Mouse (Mus musculus): ENCODE measurements at regions not wholly inside any gene's neighbourhood (a gene's known extent, or its start where the extent isn't known, plus 50 kb on each side); places are given as distances from the start of the nearest gene placed in this dataset.

GRCm38 (mm10) chr16:73835715-73836440, 575.7 kb downstream of the Robo2 start:
- Histone ChIP-seq H3K27ac (ENCODE audit: low read length) (no peak overlapping the region), H3K4me3 (replicated peaks; ENCODE audit: low read length) (no peak overlapping the region), H3K4me2 (ENCODE audit: low read depth, low read length) (no peak overlapping the region), H3K36me3 (ENCODE audit: control insufficient read depth, insufficient read depth, low read length) (no peaks in the 10 kb centered on the region), H3K27me3 (ENCODE audit: control insufficient read depth, insufficient read depth, low read length) (no peaks in the 10 kb centered on the region), H3K4me1 (ENCODE audit: control insufficient read depth, insufficient read depth, low read length) (no peaks in the 10 kb centered on the region), H3K9ac (ENCODE audit: low read length) (no peak overlapping the region), H3K9me3 (replicated peaks; ENCODE audit: control insufficient read depth, low read length) (no peaks in the 10 kb centered on the region)
- ATAC-seq (ENCODE audit: insufficient read depth, low FRiP score), result no peak
- 55% methylated on average over 19 of the region's 19 CpGs for WGBS

GRCm38 (mm10) chr16:73821387-73822338, 590.0 kb downstream of the Robo2 start:
- WGBS, result 45% methylated on average over 10 of the region's 10 CpGs
- no peak for ATAC-seq (ENCODE audit: insufficient read depth, low FRiP score)
- no peak overlapping the region for H3K4me3 ChIP-seq (replicated peaks; ENCODE audit: low read length)

GRCm38 (mm10) chr16:73804572-73804971, 607.1 kb downstream of the Robo2 start:
- Histone ChIP-seq H3K9ac (ENCODE audit: low read length) (no peak overlapping the region), H3K36me3 (ENCODE audit: control insufficient read depth, insufficient read depth, low read length) (no peaks in the 10 kb centered on the region), H3K27ac (ENCODE audit: low read length) (no peak overlapping the region), H3K4me2 (ENCODE audit: low read depth, low read length) (no peak overlapping the region), H3K4me1 (ENCODE audit: control insufficient read depth, insufficient read depth, low read length) (no peaks in the 10 kb centered on the region), H3K4me3 (replicated peaks; ENCODE audit: low read length) (no peak overlapping the region), H3K9me3 (replicated peaks; ENCODE audit: control insufficient read depth, low read length) (no peaks in the 10 kb centered on the region), H3K27me3 (ENCODE audit: control insufficient read depth, insufficient read depth, low read length) (no peaks in the 10 kb centered on the region)
- no peak for ATAC-seq (ENCODE audit: insufficient read depth, low FRiP score)
- WGBS, result 70% methylated on average over 3 of the region's 3 CpGs

More at GRCm38 (mm10) chr16:73821387-73822338, 590.0 kb downstream of the Robo2 start:
- H3K36me3 ChIP-seq (ENCODE audit: control insufficient read depth, insufficient read depth, low read length), result no peaks in the 10 kb centered on the region
- no peak overlapping the region for H3K4me2 ChIP-seq (ENCODE audit: low read depth, low read length)
- H3K4me1 ChIP-seq (ENCODE audit: control insufficient read depth, insufficient read depth, low read length), result no peaks in the 10 kb centered on the region
- H3K9me3 ChIP-seq (replicated peaks; ENCODE audit: control insufficient read depth, low read length), result no peaks in the 10 kb centered on the region
- no peak overlapping the region for H3K9ac ChIP-seq (ENCODE audit: low read length)
- H3K27ac ChIP-seq (ENCODE audit: low read length), result no peak overlapping the region
- no peaks in the 10 kb centered on the region for H3K27me3 ChIP-seq (ENCODE audit: control insufficient read depth, insufficient read depth, low read length)

- no peaks in the 10 kb centered on the region for H3K27me3 ChIP-seq (ENCODE audit: control insufficient read depth, insufficient read depth, low read length)
- H3K9me3 ChIP-seq (replicated peaks; ENCODE audit: control insufficient read depth, low read length), result no peaks in the 10 kb centered on the region
- ATAC-seq (ENCODE audit: insufficient read depth, low FRiP score), result no peak
- WGBS, result 62% methylated on average over 6 of the region's 6 CpGs
- no peaks in the 10 kb centered on the region for H3K36me3 ChIP-seq (ENCODE audit: control insufficient read depth, insufficient read depth, low read length)
- no peak overlapping the region for H3K27ac ChIP-seq (ENCODE audit: low read length)
- H3K4me1 ChIP-seq (ENCODE audit: control insufficient read depth, insufficient read depth, low read length), result no peaks in the 10 kb centered on the region
- no peak overlapping the region for H3K9ac ChIP-seq (ENCODE audit: low read length)
- no peak overlapping the region for H3K4me2 ChIP-seq (ENCODE audit: low read depth, low read length)
- H3K4me3 ChIP-seq (replicated peaks; ENCODE audit: low read length), result no peak overlapping the region
Measured at GRCm38 (mm10) chr16:73796528-73797171, 615.0 kb downstream of the Robo2 start.

GRCm38 (mm10) chr16:73785074-73785438, 626.6 kb downstream of the Robo2 start:
- Histone ChIP-seq H3K4me3 (replicated peaks; ENCODE audit: low read length) (no peak overlapping the region), H3K27ac (ENCODE audit: low read length) (no peak overlapping the region), H3K9me3 (replicated peaks; ENCODE audit: control insufficient read depth, low read length) (no peaks in the 10 kb centered on the region), H3K27me3 (ENCODE audit: control insufficient read depth, insufficient read depth, low read length) (no peaks in the 10 kb centered on the region), H3K4me1 (ENCODE audit: control insufficient read depth, insufficient read depth, low read length) (no peaks in the 10 kb centered on the region), H3K4me2 (ENCODE audit: low read depth, low read length) (no peak overlapping the region), H3K9ac (ENCODE audit: low read length) (no peak overlapping the region), H3K36me3 (ENCODE audit: control insufficient read depth, insufficient read depth, low read length) (no peaks in the 10 kb centered on the region)
- 89% methylated on average over 2 of the region's 2 CpGs for WGBS
- no peak for ATAC-seq (ENCODE audit: insufficient read depth, low FRiP score)

- H3K4me3 ChIP-seq (replicated peaks; ENCODE audit: low read length), result no peak overlapping the region
- no peaks in the 10 kb centered on the region for H3K4me1 ChIP-seq (ENCODE audit: control insufficient read depth, insufficient read depth, low read length)
- H3K9me3 ChIP-seq (replicated peaks; ENCODE audit: control insufficient read depth, low read length), result no peaks in the 10 kb centered on the region
- no peak overlapping the region for H3K9ac ChIP-seq (ENCODE audit: low read length)
- H3K36me3 ChIP-seq (ENCODE audit: control insufficient read depth, insufficient read depth, low read length), result no peaks in the 10 kb centered on the region
- no peaks in the 10 kb centered on the region for H3K27me3 ChIP-seq (ENCODE audit: control insufficient read depth, insufficient read depth, low read length)
- no peak for ATAC-seq (ENCODE audit: insufficient read depth, low FRiP score)
- 76% methylated on average over 10 of the region's 10 CpGs for WGBS
- H3K27ac ChIP-seq (ENCODE audit: low read length), result no peak overlapping the region
- no peak overlapping the region for H3K4me2 ChIP-seq (ENCODE audit: low read depth, low read length)
Measured at GRCm38 (mm10) chr16:73784296-73785073, 627.1 kb downstream of the Robo2 start.

GRCm38 (mm10) chr16:73772454-73772853, 639.2 kb downstream of the Robo2 start:
- H3K4me3 ChIP-seq (replicated peaks; ENCODE audit: low read length), result no peak overlapping the region
- no peaks in the 10 kb centered on the region for H3K36me3 ChIP-seq (ENCODE audit: control insufficient read depth, insufficient read depth, low read length)
- no peak overlapping the region for H3K4me2 ChIP-seq (ENCODE audit: low read depth, low read length)
- no peak overlapping the region for H3K9ac ChIP-seq (ENCODE audit: low read length)
- no peaks in the 10 kb centered on the region for H3K4me1 ChIP-seq (ENCODE audit: control insufficient read depth, insufficient read depth, low read length)
- H3K27me3 ChIP-seq (ENCODE audit: control insufficient read depth, insufficient read depth, low read length), result no peaks in the 10 kb centered on the region
- 75% methylated on average over 5 of the region's 5 CpGs for WGBS
- no peak overlapping the region for H3K27ac ChIP-seq (ENCODE audit: low read length)
- H3K9me3 ChIP-seq (replicated peaks; ENCODE audit: control insufficient read depth, low read length), result no peaks in the 10 kb centered on the region
- ATAC-seq (ENCODE audit: insufficient read depth, low FRiP score), result no peak

GRCm38 (mm10) chr16:73770440-73770856, 641.2 kb downstream of the Robo2 start:
- Histone ChIP-seq H3K9me3 (replicated peaks; ENCODE audit: control insufficient read depth, low read length) (no peaks in the 10 kb centered on the region), H3K4me3 (replicated peaks; ENCODE audit: low read length) (no peak overlapping the region), H3K4me1 (ENCODE audit: control insufficient read depth, insufficient read depth, low read length) (no peaks in the 10 kb centered on the region), H3K27me3 (ENCODE audit: control insufficient read depth, insufficient read depth, low read length) (no peaks in the 10 kb centered on the region), H3K9ac (ENCODE audit: low read length) (no peak overlapping the region), H3K27ac (ENCODE audit: low read length) (no peak overlapping the region), H3K4me2 (ENCODE audit: low read depth, low read length) (no peak overlapping the region), H3K36me3 (ENCODE audit: control insufficient read depth, insufficient read depth, low read length) (no peaks in the 10 kb centered on the region)
- 63% methylated on average over 5 of the region's 5 CpGs for WGBS
- no peak for ATAC-seq (ENCODE audit: insufficient read depth, low FRiP score)

Measured in stomach, embryonic 16.5 days (tissue).